Mouse (Mus musculus): Measurements from ENCODE around the gene Cda. TPM values are rescaled to one million over a fixed set of nuclear protein-coding genes. Genes with fewer than 3 reads are reported as not detected.

Cda gene
- polyA plus RNA-seq (2015; fragmentation: Illumina TruSeq; extraction: RNeasy Lipid Tissue Mini Kit (QIAGEN cat#74804); ENCODE audit: insufficient read depth, low replicate concordance): not detected

GRCm38 (mm10) chr4:138367641-138368497, at the start of gene Cda:
Gene Cda, minus strand, starts transcription at chr4:138367992.

DNA sequence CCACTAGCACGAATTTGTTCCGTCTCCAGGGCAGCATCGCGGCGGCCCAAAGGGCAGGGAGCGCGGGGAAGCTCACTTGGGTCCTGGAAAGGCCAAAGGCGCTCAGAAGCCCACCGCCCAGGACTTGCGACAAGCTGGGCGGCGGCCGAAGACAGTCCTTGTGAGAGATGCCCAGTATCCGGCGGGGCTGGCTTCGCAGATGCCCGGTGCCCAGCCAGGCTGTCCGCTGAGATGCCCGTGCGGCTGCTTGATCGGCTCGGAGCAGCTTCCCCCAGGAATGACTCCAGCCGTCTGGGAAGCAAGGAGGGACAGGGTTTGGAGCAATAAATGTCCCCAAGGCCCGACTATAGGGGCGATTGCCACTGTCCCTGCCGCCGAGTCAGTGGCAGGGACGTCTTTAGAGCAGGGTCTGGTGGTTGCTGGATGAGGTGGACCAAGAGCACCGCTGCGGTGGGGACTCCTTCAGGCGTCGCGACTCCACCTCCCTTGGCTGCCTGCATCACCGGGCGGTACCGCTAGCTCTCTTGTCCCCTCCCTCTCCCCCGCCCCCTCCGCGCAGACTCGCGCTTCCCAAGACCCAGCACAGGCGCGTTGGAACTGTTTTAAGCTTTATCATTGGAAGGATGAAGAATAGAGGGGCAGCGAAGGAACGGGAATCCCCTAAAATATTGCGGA, 28.3 kb upstream of the Cda start, which contains the start of gene Fam43b:
TSS of gene Fam43b (minus strand) at position 558 of the 675 bp plus-strand sequence.

DNA sequence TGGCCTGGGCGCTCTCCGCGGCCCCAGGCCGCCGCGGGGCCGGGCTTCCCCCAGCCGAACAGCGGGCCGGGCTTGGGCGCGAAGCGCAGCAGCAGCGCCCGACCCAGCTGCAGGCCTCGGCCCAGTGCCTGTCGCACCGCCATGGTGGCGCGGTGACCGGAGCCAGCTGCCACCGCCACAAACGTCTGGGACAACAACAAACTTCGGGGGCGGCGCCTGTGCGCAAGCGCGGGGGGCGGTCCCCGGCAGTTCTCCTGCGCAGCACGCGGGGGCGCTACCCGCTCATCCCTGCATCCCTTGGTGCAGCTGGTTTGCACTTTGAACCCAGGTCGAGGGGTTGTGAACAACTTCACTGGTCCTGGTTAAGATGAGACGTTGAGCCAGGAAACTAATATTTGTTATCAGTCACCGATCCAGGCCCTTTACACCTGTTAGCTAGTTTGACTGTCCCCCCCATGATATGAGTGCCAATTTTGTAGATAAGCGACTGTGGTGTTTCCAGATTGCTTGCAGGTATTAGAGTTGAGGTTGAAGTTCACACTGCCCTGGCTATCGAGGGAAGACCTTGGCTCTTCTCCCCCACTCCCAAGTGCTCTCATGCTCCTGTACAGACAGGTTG, 41.6 kb downstream of the Cda start, which contains the start of gene Pink1:
TSS of gene Pink1 (minus strand) at position 231 of the 619 bp plus-strand sequence.

DNA sequence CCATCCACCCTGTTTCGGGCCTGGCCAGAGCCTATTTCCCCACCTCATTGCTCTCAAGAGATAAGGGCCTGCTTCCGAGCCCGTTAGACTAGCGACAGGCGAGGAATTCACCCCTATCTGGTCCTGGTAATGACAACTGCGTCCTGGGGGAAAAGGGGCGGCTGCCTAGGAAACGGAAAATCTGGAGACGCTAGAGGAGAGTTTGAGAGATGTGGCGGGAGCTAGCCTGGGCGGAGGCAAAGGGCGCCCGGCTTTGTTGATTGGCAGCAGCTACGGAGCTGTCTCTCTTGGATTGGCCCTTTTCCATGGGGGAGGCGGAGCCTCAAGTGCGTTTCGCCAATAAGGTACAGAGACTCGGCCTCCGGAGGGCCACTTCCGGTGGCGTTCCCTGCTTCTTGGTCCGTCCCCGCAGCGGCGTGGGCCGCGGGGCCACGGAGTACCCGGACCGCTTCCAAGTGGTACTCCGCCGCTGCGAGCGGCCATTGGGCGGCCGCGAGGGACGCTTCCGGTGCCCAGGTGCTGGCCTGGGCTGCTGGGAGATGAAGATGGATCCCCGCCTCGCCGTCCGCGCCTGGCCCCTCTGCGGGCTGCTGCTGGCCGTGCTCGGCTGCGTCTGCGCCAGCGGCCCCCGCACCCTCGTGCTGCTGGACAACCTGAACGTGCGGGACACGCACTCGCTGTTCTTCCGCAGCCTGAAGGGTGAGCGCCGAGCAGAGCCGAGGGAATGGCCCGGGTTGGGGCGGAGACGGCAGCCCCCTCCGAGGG, 63.3 kb downstream of the Cda start, which contains the start of gene Ddost:
TSS of gene Ddost (plus strand) at position 391 of the 765 bp plus-strand sequence.

Other genes with a start within 250 kb of the Cda start
- 209 TPM for gene Hp1bp3, start 151.7 kb downstream of the Cda start, polyA plus RNA-seq (2015; fragmentation: Illumina TruSeq; extraction: RNeasy Lipid Tissue Mini Kit (QIAGEN cat#74804); ENCODE audit: insufficient read depth, low replicate concordance)
- gene Sh2d5, start 117.6 kb downstream of the Cda start, polyA plus RNA-seq (2015; fragmentation: Illumina TruSeq; extraction: RNeasy Lipid Tissue Mini Kit (QIAGEN cat#74804); ENCODE audit: insufficient read depth, low replicate concordance): 0.51 TPM
- gene Kif17, start 117.6 kb downstream of the Cda start, polyA plus RNA-seq (2015; fragmentation: Illumina TruSeq; extraction: RNeasy Lipid Tissue Mini Kit (QIAGEN cat#74804); ENCODE audit: insufficient read depth, low replicate concordance): 0.21 TPM
- 67.4 TPM for gene Ddost, start 63.3 kb downstream of the Cda start, polyA plus RNA-seq (2015; fragmentation: Illumina TruSeq; extraction: RNeasy Lipid Tissue Mini Kit (QIAGEN cat#74804); ENCODE audit: insufficient read depth, low replicate concordance)
- gene Pink1, start 41.7 kb downstream of the Cda start, polyA plus RNA-seq (2015; fragmentation: Illumina TruSeq; extraction: RNeasy Lipid Tissue Mini Kit (QIAGEN cat#74804); ENCODE audit: insufficient read depth, low replicate concordance): 46.5 TPM
- gene Fam43b, start 28.5 kb upstream of the Cda start, polyA plus RNA-seq (2015; fragmentation: Illumina TruSeq; extraction: RNeasy Lipid Tissue Mini Kit (QIAGEN cat#74804); ENCODE audit: insufficient read depth, low replicate concordance): not detected
- gene Mul1, start 66.7 kb upstream of the Cda start, polyA plus RNA-seq (2015; fragmentation: Illumina TruSeq; extraction: RNeasy Lipid Tissue Mini Kit (QIAGEN cat#74804); ENCODE audit: insufficient read depth, low replicate concordance): 11.3 TPM
- 11.5 TPM for gene Camk2n1, start 86.3 kb upstream of the Cda start, polyA plus RNA-seq (2015; fragmentation: Illumina TruSeq; extraction: RNeasy Lipid Tissue Mini Kit (QIAGEN cat#74804); ENCODE audit: insufficient read depth, low replicate concordance)

Measured in spleen, adult 10 weeks (tissue).